Mouse (Mus musculus) ES-Bruce4 (cell line): ENCODE results near the gene 9030612E09Rik.

Experiments used
- CTCF ChIP-seq: IDR thresholded peaks from one replicate; pipeline ENCODE4 v1.8.1; 2011; ENCODE audit warnings: low read depth, low read length
- EP300 ChIP-seq: IDR thresholded peaks from 2 replicates; pipeline ENCODE4 v1.6.1; 2011; ENCODE audit warnings: low read depth, low read length; ENCODE audit not compliant: insufficient read depth

DNA sequence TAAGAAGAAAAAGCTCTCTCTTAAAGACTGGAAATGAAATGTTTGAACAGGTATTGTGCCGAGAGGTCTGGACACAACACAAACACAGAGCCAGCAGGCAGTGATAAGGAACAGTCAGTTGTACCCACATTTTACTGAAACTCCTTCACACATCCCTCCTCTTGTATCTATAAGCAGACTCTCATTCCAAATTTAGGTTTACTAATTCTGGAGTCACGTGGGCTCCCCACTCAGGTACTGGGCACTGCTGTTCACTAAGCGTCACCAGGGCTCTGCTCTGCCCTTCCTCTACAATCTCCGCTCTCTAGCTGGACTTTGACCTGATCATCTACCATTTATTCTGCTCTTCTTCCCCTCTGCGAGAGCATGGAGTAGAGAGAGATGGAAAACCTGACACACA lies 15.6 kb upstream of the 9030612E09Rik start:
- TF ChIP-seq CTCF (no peak), EP300 (no peak)
